Mouse (Mus musculus): Measurements from ENCODE around the gene Olfr1243.
"Not testable (repeated sequence)": the region's sequence is repeated elsewhere in the genome, so short reads cannot be mapped to it uniquely, and the experiment has no call there.

The Olfr1243 gene

GRCm38 (mm10) chr2:89531387-89531786 is at the start of gene Olfr1243:
Gene Olfr1243, minus strand, starts transcription at chr2:89531487.
- DNase-seq (ENCODE audit: low spot score in 2 of 2) = no peak

DNA sequence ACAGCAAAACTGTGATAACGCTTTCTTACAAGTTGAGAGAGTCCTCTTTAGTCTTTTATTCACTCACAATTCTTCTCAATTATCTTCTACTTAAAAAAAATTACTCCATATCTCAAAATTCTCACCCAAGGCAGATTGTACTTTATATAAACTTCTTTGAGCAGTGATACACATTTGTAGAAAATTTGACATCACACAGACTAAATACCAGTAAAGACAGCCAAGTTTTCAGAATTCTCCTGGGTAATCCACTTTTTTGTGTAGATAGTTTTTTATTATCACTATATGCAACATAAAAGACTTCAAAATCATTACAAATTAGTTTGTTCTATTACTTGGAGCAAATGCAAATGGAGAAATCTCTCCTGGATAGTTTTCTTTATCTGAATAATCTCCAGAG is 47.1 kb upstream of the Olfr1243 start, which contains the start of gene Olfr1245:
Olfr1245 (minus strand) TSS at position 101 of the 400 bp plus-strand sequence.
- no peak for DNase-seq (ENCODE audit: low spot score in 2 of 2)

DNA sequence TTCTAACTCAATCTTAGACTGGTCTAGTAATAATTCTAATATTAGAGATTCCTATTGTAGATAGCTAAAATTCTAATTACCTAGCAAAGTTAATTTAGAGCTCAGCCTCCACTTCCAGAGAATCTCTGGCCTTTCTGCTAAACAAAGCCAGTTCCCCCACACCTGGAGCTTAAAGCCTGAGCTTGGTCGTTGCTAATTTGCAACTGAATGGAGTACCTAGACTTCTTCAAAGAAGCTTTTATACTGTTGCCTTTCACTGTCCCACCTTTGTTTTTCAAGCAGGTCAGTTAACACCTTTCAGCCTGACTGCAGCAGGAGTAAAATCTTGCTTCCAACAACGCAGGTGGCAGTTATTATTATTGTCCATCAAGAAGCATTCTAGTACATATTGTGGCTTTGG is 31.4 kb upstream of the Olfr1243 start:
- not testable (repeated sequence) for DNase-seq (ENCODE audit: low spot score in 2 of 2)

GRCm38 (mm10) chr2:89544516-89544915 is 13.2 kb upstream of the Olfr1243 start:
- DNase-seq (ENCODE audit: low spot score in 2 of 2) = no peak

DNA sequence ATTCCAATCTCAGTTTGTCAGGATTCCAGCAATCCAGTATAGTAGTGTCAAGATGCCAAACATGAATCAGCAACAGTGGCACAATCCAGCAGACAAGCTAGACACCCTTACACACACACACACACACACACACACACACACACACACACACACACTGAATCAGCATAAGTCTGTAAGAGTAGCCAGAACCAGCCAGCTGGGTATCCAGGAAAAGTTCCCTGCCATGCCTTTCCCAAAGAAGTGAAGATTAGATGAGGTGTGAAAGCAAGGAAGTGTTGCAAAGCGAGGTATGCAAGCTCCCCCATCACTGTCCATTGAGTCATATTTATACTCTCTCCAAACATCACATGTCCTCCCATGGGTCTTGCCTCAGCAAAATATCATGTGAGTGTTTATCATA is 8.6 kb upstream of the Olfr1243 start:
- no peak for DNase-seq (ENCODE audit: low spot score in 2 of 2)

DNA sequence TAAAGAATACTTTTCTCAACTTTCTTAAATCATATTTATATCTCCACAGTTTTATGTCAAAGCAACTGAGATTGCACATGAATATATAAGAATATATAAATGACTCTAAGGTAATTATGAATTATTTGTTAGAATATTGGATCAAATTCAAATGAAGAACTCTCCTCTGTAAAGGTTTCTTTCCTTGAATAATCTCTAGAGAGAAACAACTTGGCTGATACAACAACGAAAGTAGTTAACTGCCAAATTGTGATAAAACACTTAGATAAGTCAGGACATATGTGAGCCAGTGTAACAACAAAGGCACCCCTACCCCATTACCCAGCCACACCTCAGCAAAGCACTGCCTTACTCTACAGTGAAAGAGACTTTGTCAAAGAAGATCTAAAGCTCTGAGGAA is 33.1 kb downstream of the Olfr1243 start, which contains the start of gene Olfr1242:
Olfr1242 (minus strand) TSS at position 101 of the 400 bp plus-strand sequence.
- no peak for DNase-seq (ENCODE audit: low spot score in 2 of 2)

DNA sequence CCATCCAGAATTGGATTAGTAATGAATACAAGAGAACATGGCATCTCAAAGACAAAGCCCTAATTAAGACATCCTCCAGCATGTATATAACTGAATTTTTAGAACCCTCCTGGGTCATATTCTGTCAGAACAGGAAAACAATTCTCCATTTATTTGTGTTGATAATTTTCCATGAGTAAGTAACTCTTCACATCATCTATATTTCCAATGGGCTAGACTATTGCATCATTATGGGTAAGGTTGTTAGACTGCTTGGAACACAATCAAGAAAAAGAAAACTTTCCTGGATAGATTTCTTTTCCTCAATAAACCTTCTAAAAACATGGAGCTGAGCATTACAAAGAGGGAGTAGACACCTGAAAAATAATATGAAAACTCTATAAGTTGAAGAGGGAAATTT is 44.3 kb downstream of the Olfr1243 start, which contains the start of gene Olfr1241:
Olfr1241 (minus strand) TSS at position 101 of the 400 bp plus-strand sequence.
- no peak for DNase-seq (ENCODE audit: low spot score in 2 of 2)

Data from thymus, postnatal 10 days (tissue).